Mouse (Mus musculus) erythroblast, embryonic 14.5 days (primary cell): ENCODE measurements around the gene Sec16a.

Experiments used
- GATA1 ChIP-seq: IDR thresholded peaks from 2 replicates; pipeline ENCODE4 v1.6.1; 2012; ENCODE audit warnings: low read length, inconsistent platforms, mixed read lengths
- TAL1 ChIP-seq: IDR thresholded peaks from 3 replicates; pipeline ENCODE4 v1.6.1; 2012; ENCODE audit warnings: low read length, inconsistent platforms, mixed read lengths

GRCm38 (mm10) chr2:26449121-26450060 is 4.4 kb upstream of the Sec16a start:
- TF ChIP-seq TAL1 (no peak), GATA1 (no peak)
